Mouse (Mus musculus): ENCODE measurements at regions not wholly inside any gene's neighbourhood (a gene's known extent, or its start where the extent isn't known, plus 50 kb on each side); places are given as distances from the start of the nearest gene placed in this dataset.
"Not testable (repeated sequence)": the region's sequence is repeated elsewhere in the genome, so short reads cannot be mapped to it uniquely, and the experiment has no call there.

- TF ChIP-seq CTCF (IDR thresholded peaks at IDR 0.05; ENCODE audit: borderline replicate concordance, control insufficient read depth, extremely low read depth, insufficient read depth, low read length, poor library complexity); POLR2A (IDR thresholded peaks at IDR 0.05; ENCODE audit: control insufficient read depth, extremely low read depth, insufficient read depth, low read length, poor library complexity): not testable (repeated sequence)
Measured at GRCm38 (mm10) chr11:10330253-10330652, 783.8 kb upstream of the Vwc2 start.

Data from thymus, adult 2 months (tissue).